Mouse (Mus musculus): ENCODE measurements at regions not wholly inside any gene's neighbourhood (a gene's known extent, or its start where the extent isn't known, plus 50 kb on each side); places are given as distances from the start of the nearest gene placed in this dataset.

GRCm38 (mm10) chr1:184127321-184127720 lies 93.2 kb upstream of the 1700056E22Rik start:
- Histone ChIP-seq H3K4me2 (no peak overlapping the region), H3K27me3 (replicated peaks; ENCODE audit: control insufficient read depth, insufficient read depth, low read length) (no peaks in the 10 kb centered on the region), H3K36me3 (ENCODE audit: control insufficient read depth, insufficient read depth, low read length) (no peaks in the 10 kb centered on the region), H3K9ac (ENCODE audit: low read depth, low read length) (no peak overlapping the region), H3K27ac (ENCODE audit: low read depth, low read length) (no peak overlapping the region), H3K9me3 (ENCODE audit: control insufficient read depth, low read length) (no peaks in the 10 kb centered on the region), H3K4me1 (replicated peaks; ENCODE audit: control insufficient read depth, insufficient read depth, low read length) (no peaks in the 10 kb centered on the region), H3K4me3 (ENCODE audit: low read depth, low read length) (no peak overlapping the region)
- 68% methylated on average over 4 of the region's 4 CpGs for WGBS
- ATAC-seq (replicated peaks; ENCODE audit: low FRiP score), result no peak
- DNase-seq (ENCODE audit: low spot score), result no peak

GRCm38 (mm10) chr1:184126909-184127308 lies 92.8 kb upstream of the 1700056E22Rik start:
- Histone ChIP-seq H3K27me3 (replicated peaks; ENCODE audit: control insufficient read depth, insufficient read depth, low read length) (no peaks in the 10 kb centered on the region), H3K27ac (ENCODE audit: low read depth, low read length) (no peak overlapping the region), H3K36me3 (ENCODE audit: control insufficient read depth, insufficient read depth, low read length) (no peaks in the 10 kb centered on the region), H3K4me1 (replicated peaks; ENCODE audit: control insufficient read depth, insufficient read depth, low read length) (no peaks in the 10 kb centered on the region), H3K9me3 (ENCODE audit: control insufficient read depth, low read length) (no peaks in the 10 kb centered on the region), H3K4me3 (ENCODE audit: low read depth, low read length) (no peak overlapping the region), H3K4me2 (no peak overlapping the region), H3K9ac (ENCODE audit: low read depth, low read length) (no peak overlapping the region)
- DNase-seq (ENCODE audit: low spot score) (no peak), ATAC-seq (replicated peaks; ENCODE audit: low FRiP score) (no peak)
- 83% methylated on average over 3 of the region's 3 CpGs for WGBS

All from liver, embryonic 11.5 days (tissue).